Mouse (Mus musculus) midbrain, embryonic 15.5 days (tissue): ENCODE measurements around the gene Msrb1. TPM values are rescaled to one million over a fixed set of nuclear protein-coding genes. Genes with fewer than 3 reads are reported as not detected.

Experiments used
- ATAC-seq: fragments of 200-750 bp; cut with Nextera tagmentation; replicated peaks from 2 replicates; pipeline ENCODE4 v1.8.0; 2017; ENCODE audit warnings: moderate TSS enrichment
- H3K27ac ChIP-seq: fragments of 300-500 bp; sonication (generic); 2 replicates; pipeline ENCODE4 v1.5.1; 2015; ENCODE audit warnings: mild to moderate bottlenecking, inconsistent platforms
- H3K27me3 ChIP-seq: fragments of 300-500 bp; sonication (generic); replicated peaks from 2 replicates; pipeline ENCODE4 v1.6.1; 2015; ENCODE audit warnings: inconsistent platforms
- H3K36me3 ChIP-seq: fragments of 300-500 bp; sonication (generic); replicated peaks from 2 replicates; pipeline ENCODE4 v1.6.1; 2015; ENCODE audit warnings: inconsistent platforms
- H3K4me1 ChIP-seq: fragments of 300-500 bp; sonication (generic); 2 replicates; pipeline ENCODE4 v1.6.1; 2015; ENCODE audit warnings: inconsistent platforms
- H3K4me2 ChIP-seq: fragments of 300-500 bp; sonication (generic); 2 replicates; pipeline ENCODE4 v1.6.1; 2015; ENCODE audit warnings: inconsistent platforms, mild to moderate bottlenecking, moderate library complexity
- H3K4me3 ChIP-seq: fragments of 300-500 bp; sonication (generic); 2 replicates; pipeline ENCODE4 v1.5.1; 2015; ENCODE audit warnings: mild to moderate bottlenecking, inconsistent platforms
- H3K9ac ChIP-seq: fragments of 300-500 bp; sonication (generic); 2 replicates; pipeline ENCODE4 v1.6.1; 2015; ENCODE audit warnings: mild to moderate bottlenecking, inconsistent platforms
- H3K9me3 ChIP-seq: fragments of 300-500 bp; sonication (generic); 2 replicates; pipeline ENCODE4 v1.6.1; 2016; ENCODE audit warnings: inconsistent platforms
- WGBS: fragments of 180-500 bp; shearing (Covaris S2); methylation state at CpG from one replicate; pipeline ENCODE4 v1.1.7; 2015; ENCODE audit warnings: mixed read lengths; 5-methylcytosine and 5-hydroxymethylcytosine counted together
- polyA plus RNA-seq: library from polyadenylated mRNA; unstranded; fragments of >200 nt; fragmentation: Nextera tagmentation; extraction: Ambion mirVana; gene quantifications from 2 replicates; pipeline ENCODE4 v1.2.1, GENCODE M21; 2015

Msrb1 gene
- polyA plus RNA-seq, 1 experiment from 2014 or later = 16.5 TPM

- H3K36me3 ChIP-seq = no peaks in the 10 kb centered on the region
- H3K4me1 ChIP-seq = peaks cover 13% of the 10 kb centered on the region
- peak within 1 kb of the TSS; percentile 78 for H3K4me2 ChIP-seq
- peak within 1 kb of the TSS; percentile 39 for H3K4me3 ChIP-seq
- H3K9ac ChIP-seq = 0 out of 2 replicates have a peak within 1 kb of the TSS, but pooled peaks have one; percentile 6
- 0 out of 2 replicates have a peak, but pooled peaks have one; percentile 27 for ATAC-seq
- H3K27me3 ChIP-seq = peaks cover 69% of the 10 kb centered on the region
- no peak within 1 kb of the TSS for H3K27ac ChIP-seq
- WGBS = under 1% methylated on average over 70 of the region's 82 CpGs
- H3K9me3 ChIP-seq = no peaks in the 10 kb centered on the region
Measured at GRCm38 (mm10) chr17:24752415-24753394, 16.3 kb downstream of the Msrb1 start, which contains the start of gene Hs3st6. Gene Hs3st6 (plus strand): TSS chr17:24752988.

- H3K27me3 ChIP-seq = peaks cover 40% of the 10 kb centered on the region
- H3K9ac ChIP-seq = no peak overlapping the region
- no peak overlapping the region for H3K27ac ChIP-seq
- no peak overlapping the region for H3K4me2 ChIP-seq
- no peaks in the 10 kb centered on the region for H3K9me3 ChIP-seq
- 94% methylated on average over 1 of the region's 1 CpGs for WGBS
- no peak for ATAC-seq
- no peaks in the 10 kb centered on the region for H3K36me3 ChIP-seq
- H3K4me3 ChIP-seq = no peak overlapping the region
- peaks cover 10% of the 10 kb centered on the region for H3K4me1 ChIP-seq
Measured at GRCm38 (mm10) chr17:24757394-24757793, 21.0 kb downstream of the Msrb1 start.

- Histone ChIP-seq H3K4me2 (no peak overlapping the region), H3K4me1 (no peaks in the 10 kb centered on the region; the same call in 1 of the 2 replicates)
Measured at GRCm38 (mm10) chr17:24761121-24761520, 24.7 kb downstream of the Msrb1 start.

GRCm38 (mm10) chr17:24765016-24765905 lies 28.8 kb downstream of the Msrb1 start:
- 45% methylated on average over 22 of the region's 22 CpGs for WGBS
- no peaks in the 10 kb centered on the region for H3K27me3 ChIP-seq
- no peaks in the 10 kb centered on the region; the same call in 1 of the 2 replicates for H3K4me1 ChIP-seq
- H3K4me2 ChIP-seq = no peak overlapping the region
- H3K36me3 ChIP-seq = no peaks in the 10 kb centered on the region
- H3K4me3 ChIP-seq = no peak overlapping the region
- ATAC-seq = no peak
- H3K9me3 ChIP-seq = no peaks in the 10 kb centered on the region
- H3K9ac ChIP-seq = no peak overlapping the region
- H3K27ac ChIP-seq = no peak overlapping the region

More at GRCm38 (mm10) chr17:24761121-24761520, 24.7 kb downstream of the Msrb1 start:
- Histone ChIP-seq H3K9ac (no peak overlapping the region), H3K27me3 (peaks cover 3% of the 10 kb centered on the region; the same call in 1 of the 2 replicates), H3K36me3 (no peaks in the 10 kb centered on the region), H3K4me3 (no peak overlapping the region), H3K27ac (no peak overlapping the region), H3K9me3 (no peaks in the 10 kb centered on the region)
- WGBS = 54% methylated on average over 5 of the region's 5 CpGs
- no peak for ATAC-seq

GRCm38 (mm10) chr17:24766266-24766875 lies 29.9 kb downstream of the Msrb1 start:
- 18% methylated on average over 12 of the region's 12 CpGs for WGBS
- Histone ChIP-seq H3K27me3 (no peaks in the 10 kb centered on the region), H3K4me3 (no peak overlapping the region), H3K9me3 (no peaks in the 10 kb centered on the region), H3K4me1 (no peaks in the 10 kb centered on the region; the same call in 1 of the 2 replicates), H3K27ac (no peak overlapping the region), H3K9ac (no peak overlapping the region), H3K36me3 (no peaks in the 10 kb centered on the region), H3K4me2 (no peak overlapping the region)
- ATAC-seq = no peak

GRCm38 (mm10) chr17:24769146-24769545 lies 32.7 kb downstream of the Msrb1 start:
- no peak overlapping the region for H3K9ac ChIP-seq
- 43% methylated on average over 3 of the region's 3 CpGs for WGBS
- ATAC-seq = no peak

GRCm38 (mm10) chr17:24773241-24773640 lies 36.8 kb downstream of the Msrb1 start:
- Histone ChIP-seq H3K4me2 (no peak overlapping the region), H3K36me3 (no peaks in the 10 kb centered on the region), H3K9me3 (no peaks in the 10 kb centered on the region), H3K4me3 (no peak overlapping the region), H3K27me3 (no peaks in the 10 kb centered on the region), H3K27ac (no peak overlapping the region), H3K4me1 (no peaks in the 10 kb centered on the region), H3K9ac (no peak overlapping the region)
- ATAC-seq = no peak
- 78% methylated on average over 5 of the region's 5 CpGs for WGBS

More at GRCm38 (mm10) chr17:24769146-24769545, 32.7 kb downstream of the Msrb1 start:
- no peaks in the 10 kb centered on the region for H3K9me3 ChIP-seq
- no peaks in the 10 kb centered on the region; the same call in 1 of the 2 replicates for H3K4me1 ChIP-seq
- no peak overlapping the region for H3K4me2 ChIP-seq
- H3K27ac ChIP-seq = no peak overlapping the region
- no peaks in the 10 kb centered on the region for H3K27me3 ChIP-seq
- no peaks in the 10 kb centered on the region for H3K36me3 ChIP-seq
- H3K4me3 ChIP-seq = no peak overlapping the region

- no peak overlapping the region for H3K27ac ChIP-seq
- H3K36me3 ChIP-seq = no peaks in the 10 kb centered on the region
- no peak overlapping the region for H3K4me3 ChIP-seq
- no peak overlapping the region for H3K4me2 ChIP-seq
- WGBS = 80% methylated on average over 8 of the region's 8 CpGs
- no peaks in the 10 kb centered on the region for H3K27me3 ChIP-seq
- no peaks in the 10 kb centered on the region for H3K9me3 ChIP-seq
- H3K9ac ChIP-seq = no peak overlapping the region
- no peak for ATAC-seq
- no peaks in the 10 kb centered on the region for H3K4me1 ChIP-seq
Measured at GRCm38 (mm10) chr17:24775173-24775572, 38.7 kb downstream of the Msrb1 start.

GRCm38 (mm10) chr17:24777073-24777472 lies 40.6 kb downstream of the Msrb1 start:
- no peak overlapping the region for H3K4me2 ChIP-seq
- H3K9ac ChIP-seq = no peak overlapping the region
- H3K4me3 ChIP-seq = no peak overlapping the region
- H3K27ac ChIP-seq = no peak overlapping the region
- no peaks in the 10 kb centered on the region for H3K27me3 ChIP-seq
- 82% methylated on average over 2 of the region's 2 CpGs for WGBS
- H3K4me1 ChIP-seq = no peaks in the 10 kb centered on the region
- no peak for ATAC-seq
- no peaks in the 10 kb centered on the region for H3K9me3 ChIP-seq
- no peaks in the 10 kb centered on the region for H3K36me3 ChIP-seq

- no peak overlapping the region for H3K4me2 ChIP-seq
- ATAC-seq = no peak
- H3K4me1 ChIP-seq = no peaks in the 10 kb centered on the region
- H3K9ac ChIP-seq = no peak overlapping the region
- no peak overlapping the region for H3K4me3 ChIP-seq
- no peaks in the 10 kb centered on the region for H3K36me3 ChIP-seq
- no peaks in the 10 kb centered on the region for H3K27me3 ChIP-seq
- 92% methylated on average over 2 of the region's 2 CpGs for WGBS
- no peaks in the 10 kb centered on the region for H3K9me3 ChIP-seq
- no peak overlapping the region for H3K27ac ChIP-seq
Measured at GRCm38 (mm10) chr17:24780821-24781220, 44.4 kb downstream of the Msrb1 start.

GRCm38 (mm10) chr17:24792190-24792589 lies 55.7 kb downstream of the Msrb1 start:
- H3K4me1 ChIP-seq = no peaks in the 10 kb centered on the region
- H3K4me3 ChIP-seq = no peak overlapping the region
- H3K9me3 ChIP-seq = no peaks in the 10 kb centered on the region
- H3K9ac ChIP-seq = no peak overlapping the region
- ATAC-seq = no peak
- H3K27ac ChIP-seq = no peak overlapping the region
- H3K4me2 ChIP-seq = no peak overlapping the region
- 77% methylated on average over 8 of the region's 8 CpGs for WGBS
- no peaks in the 10 kb centered on the region for H3K36me3 ChIP-seq
- no peaks in the 10 kb centered on the region for H3K27me3 ChIP-seq
